Mouse (Mus musculus) C2C12 (cell line): ENCODE data around the gene Cdk13. TPM values are rescaled to one million over a fixed set of nuclear protein-coding genes. Genes with fewer than 3 reads are reported as not detected.

Source experiments
- H3K27me3 ChIP-seq: one replicate; pipeline ENCODE4 v1.6.1; 2011; ENCODE audit not compliant: control insufficient read depth, insufficient read depth, insufficient read length
- H3K36me3 ChIP-seq: one replicate; pipeline ENCODE4 v1.6.1; 2011; ENCODE audit not compliant: control insufficient read depth, insufficient read depth
- H3K4me3 ChIP-seq: one replicate; pipeline ENCODE4 v1.5.1; 2011; ENCODE audit warnings: mild to moderate bottlenecking, control low read depth; ENCODE audit not compliant: poor library complexity, insufficient read depth, severe bottlenecking
- H3K79me2 ChIP-seq: one replicate; pipeline ENCODE4 v1.6.1; 2011; ENCODE audit not compliant: control insufficient read depth, insufficient read depth
- H3K79me3 ChIP-seq: one replicate; pipeline ENCODE4 v1.6.1; 2011; ENCODE audit warnings: low read depth, control low read depth
- H3ac ChIP-seq: one replicate; pipeline ENCODE3; 2011; ENCODE audit warnings: low read depth; ENCODE audit not compliant: control insufficient read depth, insufficient read length
- CEBPB ChIP-seq: IDR thresholded peaks from one replicate; pipeline ENCODE4 v1.6.1; 2011; ENCODE audit warnings: low read depth, mild to moderate bottlenecking, control low read depth, moderate library complexity
- CTCF ChIP-seq: IDR thresholded peaks from one replicate; pipeline ENCODE4 v1.5.1; 2011; ENCODE audit not compliant: control insufficient read depth, insufficient read depth, insufficient read length
- FOSL1 ChIP-seq: IDR thresholded peaks from one replicate; pipeline ENCODE4 v1.8.0; 2011; ENCODE audit warnings: mild to moderate bottlenecking, low read length; ENCODE audit not compliant: poor library complexity, insufficient read depth, severe bottlenecking
- MAX ChIP-seq: IDR thresholded peaks from one replicate; pipeline ENCODE4 v1.6.1; 2011; ENCODE audit warnings: mild to moderate bottlenecking, control low read depth
- MYOD1 ChIP-seq: IDR thresholded peaks from one replicate; pipeline ENCODE4 v1.6.1; 2011; ENCODE audit warnings: low read depth; ENCODE audit not compliant: control insufficient read depth, insufficient read length
- MYOG ChIP-seq: IDR thresholded peaks from one replicate; pipeline ENCODE4 v1.6.1; 2011; ENCODE audit not compliant: control insufficient read depth, insufficient read length; ENCODE audit errors: extremely low read depth
- USF1 ChIP-seq: IDR thresholded peaks from one replicate; pipeline ENCODE4 v1.6.1; 2011; ENCODE audit warnings: low read depth, mild to moderate bottlenecking, control low read depth, moderate library complexity
- polyA plus RNA-seq: library from polyadenylated mRNA; unstranded; fragments of >200 nt; fragmentation: generic; extraction: Trizol; gene quantifications from one replicate; pipeline ENCODE4 v1.2.1, GENCODE M21; 2012; ENCODE audit warnings: missing spikeins

The Cdk13 gene
- polyA plus RNA-seq, 1 experiment = 15.9 TPM

DNA sequence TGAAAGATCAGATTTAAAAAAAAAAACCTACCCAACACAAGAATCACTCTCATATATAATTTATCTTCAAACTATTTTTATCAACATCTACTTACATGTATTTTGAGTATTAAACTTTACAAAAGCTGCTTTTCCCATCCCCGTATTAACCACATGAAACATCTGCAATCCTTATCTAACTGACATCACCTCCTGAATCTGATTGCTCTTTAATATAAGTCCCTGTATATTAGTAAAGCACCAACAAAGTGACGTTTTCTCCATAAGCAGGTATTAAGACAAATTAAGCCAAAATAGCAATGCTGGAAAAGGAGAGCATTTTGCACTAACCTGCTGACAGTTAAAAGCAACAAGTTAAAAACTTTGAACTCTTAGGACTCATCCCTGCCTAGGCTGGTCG lies 2.0 kb downstream of the Cdk13 start:
- Histone ChIP-seq H3ac (peak overlapping the region; percentile 75), H3K4me3 (peak overlapping the region; percentile 79), H3K79me3 (peaks cover 55% of the 10 kb centered on the region), H3K36me3 (peaks cover 18% of the 10 kb centered on the region), H3K27me3 (no peaks in the 10 kb centered on the region), H3K79me2 (peaks cover 68% of the 10 kb centered on the region)
- TF ChIP-seq FOSL1 (no peak), MYOG (no peak), MAX (no peak), CEBPB (no peak), MYOD1 (no peak), CTCF (no peak), USF1 (no peak)

- peaks cover 99% of the 10 kb centered on the region for H3K79me2 ChIP-seq
- no peak overlapping the region for H3ac ChIP-seq
- TF ChIP-seq MYOG = no peak
- TF ChIP-seq MAX = no peak
- no peak for TF ChIP-seq CTCF
- peaks cover 35% of the 10 kb centered on the region for H3K36me3 ChIP-seq
- H3K4me3 ChIP-seq = no peak overlapping the region
- H3K27me3 ChIP-seq = no peaks in the 10 kb centered on the region
- H3K79me3 ChIP-seq = peaks cover 86% of the 10 kb centered on the region
These were observed 5.2 kb downstream of the Cdk13 start for GRCm38 (mm10) chr13:17799735-17800134.

DNA sequence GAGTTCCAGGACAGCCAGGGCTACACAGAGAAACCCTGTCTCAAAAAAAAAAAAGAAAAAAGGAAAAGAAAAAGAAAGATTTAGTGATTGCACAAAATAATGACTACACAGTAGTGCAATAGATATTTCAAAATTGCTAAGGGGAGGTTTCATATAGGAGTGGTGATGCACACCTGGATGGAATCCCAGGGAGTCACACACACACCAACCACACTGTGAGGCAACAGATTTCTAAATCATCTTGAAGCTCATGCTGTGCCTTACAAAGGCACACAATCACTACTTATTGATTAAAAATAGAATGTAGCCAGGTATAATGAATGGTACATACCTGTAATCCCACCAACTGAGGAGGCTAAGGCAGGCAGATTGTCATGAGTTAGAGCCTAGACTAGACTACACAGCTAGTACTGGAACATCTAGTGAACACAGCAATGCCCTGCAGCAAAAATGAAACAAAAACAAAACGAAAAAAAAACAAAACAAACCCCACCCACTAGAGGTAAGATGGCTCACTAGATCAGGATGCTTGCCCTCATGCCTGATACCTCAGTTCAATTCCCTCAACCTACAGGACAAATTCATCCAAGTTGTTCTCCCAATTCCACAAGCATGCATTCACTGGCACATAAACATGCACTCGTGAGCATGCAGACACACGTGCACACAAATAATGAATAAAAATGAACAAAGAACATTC lies 9.0 kb downstream of the Cdk13 start:
- TF ChIP-seq CEBPB = no peak
- TF ChIP-seq USF1 = no peak
- TF ChIP-seq MYOG = no peak
- no peak for TF ChIP-seq MAX
- no peak for TF ChIP-seq CTCF
- no peak for TF ChIP-seq MYOD1
- TF ChIP-seq FOSL1 = no peak
- H3K79me3 ChIP-seq = peaks cover 96% of the 10 kb centered on the region
- H3K36me3 ChIP-seq = peaks cover 35% of the 10 kb centered on the region
- no peaks in the 10 kb centered on the region for H3K27me3 ChIP-seq
- H3K79me2 ChIP-seq = peaks cover 100% of the 10 kb centered on the region
- H3K4me3 ChIP-seq = no peak overlapping the region
- no peak overlapping the region for H3ac ChIP-seq

GRCm38 (mm10) chr13:17783643-17784042 lies 21.3 kb downstream of the Cdk13 start:
- H3K79me3 ChIP-seq = peaks cover 81% of the 10 kb centered on the region
- no peaks in the 10 kb centered on the region for H3K27me3 ChIP-seq
- no peak overlapping the region for H3ac ChIP-seq
- peaks cover 98% of the 10 kb centered on the region for H3K79me2 ChIP-seq
- no peak for TF ChIP-seq FOSL1
- TF ChIP-seq MYOG = no peak
- peaks cover 13% of the 10 kb centered on the region for H3K36me3 ChIP-seq
- H3K4me3 ChIP-seq = no peak overlapping the region

GRCm38 (mm10) chr13:17779923-17780322 lies 25.0 kb downstream of the Cdk13 start:
- Histone ChIP-seq H3K4me3 (no peak overlapping the region), H3ac (no peak overlapping the region), H3K36me3 (peaks cover 9% of the 10 kb centered on the region), H3K79me3 (peaks cover 84% of the 10 kb centered on the region), H3K79me2 (peaks cover 100% of the 10 kb centered on the region), H3K27me3 (no peaks in the 10 kb centered on the region)
- TF ChIP-seq MAX (no peak), CTCF (no peak), FOSL1 (no peak), MYOD1 (no peak)

- peaks cover 76% of the 10 kb centered on the region for H3K79me3 ChIP-seq
- TF ChIP-seq CTCF (no peak), MAX (no peak), USF1 (no peak), CEBPB (no peak), FOSL1 (no peak), MYOD1 (no peak), MYOG (no peak)
- H3K79me2 ChIP-seq = peaks cover 94% of the 10 kb centered on the region
- no peak overlapping the region for H3K4me3 ChIP-seq
- H3ac ChIP-seq = no peak overlapping the region
- H3K36me3 ChIP-seq = peaks cover 22% of the 10 kb centered on the region
- H3K27me3 ChIP-seq = no peaks in the 10 kb centered on the region
These were observed 28.6 kb downstream of the Cdk13 start for GRCm38 (mm10) chr13:17776303-17776702.
